Mouse (Mus musculus): Measurements from ENCODE around the gene Cox6a1. TPM values are rescaled to one million over a fixed set of nuclear protein-coding genes. Genes with fewer than 3 reads are reported as not detected.

Gene Cox6a1
- total and polyA plus RNA-seq, 2 experiments from 2014 or later, result 1,342 to 1,504 TPM

GRCm38 (mm10) chr5:115300035-115300744 is 48.6 kb downstream of the Cox6a1 start:
- no peaks in the 10 kb centered on the region for H3K27me3 ChIP-seq (ENCODE audit: insufficient read depth, low read length)
- no peaks in the 10 kb centered on the region for H3K9me3 ChIP-seq (ENCODE audit: low read length)
- peaks cover 14% of the 10 kb centered on the region for H3K4me1 ChIP-seq (ENCODE audit: insufficient read depth, low read length)
- H3K27ac ChIP-seq (ENCODE audit: low read depth, low read length), result peak overlapping the region; percentile 82
- peak; percentile 89 for DNase-seq (ENCODE audit: low spot score)
- peak overlapping the region; percentile 67 for H3K4me2 ChIP-seq (ENCODE audit: low read depth, low read length, poor library complexity, severe bottlenecking)
- ATAC-seq (ENCODE audit: low FRiP score), result peak; percentile 66
- H3K4me3 ChIP-seq (ENCODE audit: low read depth, low read length), result peak overlapping the region; percentile 72
- H3K9ac ChIP-seq (replicated peaks; ENCODE audit: low read length, poor library complexity, severe bottlenecking), result peak overlapping the region; percentile 72
- H3K36me3 ChIP-seq (ENCODE audit: insufficient read depth, low read length), result peaks cover 26% of the 10 kb centered on the region
- TF ChIP-seq CTCF (IDR thresholded peaks at IDR 0.05), result peak; percentile 58
- WGBS, result under 1% methylated on average over 46 of the region's 46 CpGs

GRCm38 (mm10) chr5:115296347-115296746 is 52.4 kb downstream of the Cox6a1 start:
- WGBS, result 85% methylated on average over 10 of the region's 10 CpGs
- H3K27me3 ChIP-seq (ENCODE audit: insufficient read depth, low read length), result no peaks in the 10 kb centered on the region
- H3K4me1 ChIP-seq (ENCODE audit: insufficient read depth, low read length), result peaks cover 8% of the 10 kb centered on the region; the same call in 1 of the 2 replicates
- no peaks in the 10 kb centered on the region for H3K9me3 ChIP-seq (ENCODE audit: low read length)
- ATAC-seq (ENCODE audit: low FRiP score), result no peak
- H3K27ac ChIP-seq (ENCODE audit: low read depth, low read length), result no peak overlapping the region
- no peak for DNase-seq (ENCODE audit: low spot score)
- TF ChIP-seq CTCF (IDR thresholded peaks at IDR 0.05), result no peak
- no peak overlapping the region for H3K4me3 ChIP-seq (ENCODE audit: low read depth, low read length)
- peaks cover 36% of the 10 kb centered on the region for H3K36me3 ChIP-seq (ENCODE audit: insufficient read depth, low read length)
- H3K9ac ChIP-seq (replicated peaks; ENCODE audit: low read length, poor library complexity, severe bottlenecking), result no peak overlapping the region
- no peak overlapping the region for H3K4me2 ChIP-seq (ENCODE audit: low read depth, low read length, poor library complexity, severe bottlenecking)

Other genes with a start within 250 kb of the Cox6a1 start
- 16.5 and 17.4 TPM in 2 replicates for gene Acads, start 229.6 kb downstream of the Cox6a1 start, total RNA-seq (2014; rRNA removed)
- gene Acads, start 229.6 kb downstream of the Cox6a1 start, polyA plus RNA-seq (2015; fragmentation: Nextera tagmentation; extraction: Ambion mirVana), result 13.4 and 14.1 TPM in 2 replicates
- gene Unc119b, start 214.0 kb downstream of the Cox6a1 start, total RNA-seq (2014; rRNA removed), result 28.4 and 30.0 TPM in 2 replicates
- 16.9 and 18.4 TPM in 2 replicates for gene Unc119b, start 214.0 kb downstream of the Cox6a1 start, polyA plus RNA-seq (2015; fragmentation: Nextera tagmentation; extraction: Ambion mirVana)
- gene Mlec, start 190.8 kb downstream of the Cox6a1 start, total RNA-seq (2014; rRNA removed), result 61.7 and 64.6 TPM in 2 replicates
- gene Mlec, start 190.8 kb downstream of the Cox6a1 start, polyA plus RNA-seq (2015; fragmentation: Nextera tagmentation; extraction: Ambion mirVana), result 11.4 and 16.2 TPM in 2 replicates
- 15.5 and 29.8 TPM in 2 replicates for gene Cabp1, start 154.6 kb downstream of the Cox6a1 start, total RNA-seq (2014; rRNA removed)
- gene Cabp1, start 154.6 kb downstream of the Cox6a1 start, polyA plus RNA-seq (2015; fragmentation: Nextera tagmentation; extraction: Ambion mirVana), result 11.1 and 12.7 TPM in 2 replicates
- 33.2 and 41.5 TPM in 2 replicates for gene Pop5, start 113.1 kb downstream of the Cox6a1 start, total RNA-seq (2014; rRNA removed)
- 95.5 and 101 TPM in 2 replicates for gene Pop5, start 113.1 kb downstream of the Cox6a1 start, polyA plus RNA-seq (2015; fragmentation: Nextera tagmentation; extraction: Ambion mirVana)
- 103 and 118 TPM in 2 replicates for gene Rnf10, start 76.1 kb downstream of the Cox6a1 start, total RNA-seq (2014; rRNA removed)
- gene Rnf10, start 76.1 kb downstream of the Cox6a1 start, polyA plus RNA-seq (2015; fragmentation: Nextera tagmentation; extraction: Ambion mirVana), result 154 and 158 TPM in 2 replicates
- gene Coq5, start 69.3 kb downstream of the Cox6a1 start, total RNA-seq (2014; rRNA removed), result 29.6 and 36.7 TPM in 2 replicates
- gene Coq5, start 69.3 kb downstream of the Cox6a1 start, polyA plus RNA-seq (2015; fragmentation: Nextera tagmentation; extraction: Ambion mirVana), result 42.8 and 43.5 TPM in 2 replicates
- gene Dynll1, start 48.0 kb downstream of the Cox6a1 start, total RNA-seq (2014; rRNA removed), result 196 and 214 TPM in 2 replicates
- gene Dynll1, start 48.0 kb downstream of the Cox6a1 start, polyA plus RNA-seq (2015; fragmentation: Nextera tagmentation; extraction: Ambion mirVana), result 893 and 930 TPM in 2 replicates
- gene Srsf9, start 21.8 kb downstream of the Cox6a1 start, total RNA-seq (2014; rRNA removed), result 44.1 and 45.5 TPM in 2 replicates
- gene Srsf9, start 21.8 kb downstream of the Cox6a1 start, polyA plus RNA-seq (2015; fragmentation: Nextera tagmentation; extraction: Ambion mirVana), result 88.0 and 93.8 TPM in 2 replicates
- gene Gatc, start 7.8 kb downstream of the Cox6a1 start, total RNA-seq (2014; rRNA removed), result 17.6 and 27.8 TPM in 2 replicates
- 39.2 and 42.4 TPM in 2 replicates for gene Gatc, start 7.8 kb downstream of the Cox6a1 start, polyA plus RNA-seq (2015; fragmentation: Nextera tagmentation; extraction: Ambion mirVana)
- 10.7 and 16.9 TPM in 2 replicates for gene Triap1, start 7.8 kb downstream of the Cox6a1 start, total RNA-seq (2014; rRNA removed)
- 53.8 and 54.5 TPM in 2 replicates for gene Triap1, start 7.8 kb downstream of the Cox6a1 start, polyA plus RNA-seq (2015; fragmentation: Nextera tagmentation; extraction: Ambion mirVana)
- 72.5 and 82.9 TPM in 2 replicates for gene Msi1, start 80.6 kb upstream of the Cox6a1 start, total RNA-seq (2014; rRNA removed)
- 41.1 and 52.1 TPM in 2 replicates for gene Msi1, start 80.6 kb upstream of the Cox6a1 start, polyA plus RNA-seq (2015; fragmentation: Nextera tagmentation; extraction: Ambion mirVana)
- not detected in 2 replicates for gene Pla2g1b, start 117.3 kb upstream of the Cox6a1 start, total RNA-seq (2014; rRNA removed)
- gene Pla2g1b, start 117.3 kb upstream of the Cox6a1 start, polyA plus RNA-seq (2015; fragmentation: Nextera tagmentation; extraction: Ambion mirVana), result not detected in 2 replicates
- 19.5 and 25.6 TPM in 2 replicates for gene Sirt4, start 135.7 kb upstream of the Cox6a1 start, total RNA-seq (2014; rRNA removed)
- gene Sirt4, start 135.7 kb upstream of the Cox6a1 start, polyA plus RNA-seq (2015; fragmentation: Nextera tagmentation; extraction: Ambion mirVana), result 22.4 and 27.0 TPM in 2 replicates
- gene Pxn, start 157.7 kb upstream of the Cox6a1 start, total RNA-seq (2014; rRNA removed), result 34.6 and 39.4 TPM in 2 replicates
- gene Pxn, start 157.7 kb upstream of the Cox6a1 start, polyA plus RNA-seq (2015; fragmentation: Nextera tagmentation; extraction: Ambion mirVana), result 15.3 and 15.9 TPM in 2 replicates
- gene Rplp0, start 210.5 kb upstream of the Cox6a1 start, total RNA-seq (2014; rRNA removed), result 1,612 and 1,828 TPM in 2 replicates
- 779 and 814 TPM in 2 replicates for gene Rplp0, start 210.5 kb upstream of the Cox6a1 start, polyA plus RNA-seq (2015; fragmentation: Nextera tagmentation; extraction: Ambion mirVana)
- gene Gcn1l1, start 216.3 kb upstream of the Cox6a1 start, total RNA-seq (2014; rRNA removed), result 72.9 and 75.1 TPM in 2 replicates
- 24.7 and 26.6 TPM in 2 replicates for gene Gcn1l1, start 216.3 kb upstream of the Cox6a1 start, polyA plus RNA-seq (2015; fragmentation: Nextera tagmentation; extraction: Ambion mirVana)

Data from midbrain, postnatal 0 days (tissue).